Mouse (Mus musculus): Measurements from ENCODE around the gene Spert. TPM values are rescaled to one million over a fixed set of nuclear protein-coding genes. Genes with fewer than 3 reads are reported as not detected.

Gene Spert
- total and polyA plus RNA-seq, 3 experiments: 0.04 TPM; not detected in 2

DNA sequence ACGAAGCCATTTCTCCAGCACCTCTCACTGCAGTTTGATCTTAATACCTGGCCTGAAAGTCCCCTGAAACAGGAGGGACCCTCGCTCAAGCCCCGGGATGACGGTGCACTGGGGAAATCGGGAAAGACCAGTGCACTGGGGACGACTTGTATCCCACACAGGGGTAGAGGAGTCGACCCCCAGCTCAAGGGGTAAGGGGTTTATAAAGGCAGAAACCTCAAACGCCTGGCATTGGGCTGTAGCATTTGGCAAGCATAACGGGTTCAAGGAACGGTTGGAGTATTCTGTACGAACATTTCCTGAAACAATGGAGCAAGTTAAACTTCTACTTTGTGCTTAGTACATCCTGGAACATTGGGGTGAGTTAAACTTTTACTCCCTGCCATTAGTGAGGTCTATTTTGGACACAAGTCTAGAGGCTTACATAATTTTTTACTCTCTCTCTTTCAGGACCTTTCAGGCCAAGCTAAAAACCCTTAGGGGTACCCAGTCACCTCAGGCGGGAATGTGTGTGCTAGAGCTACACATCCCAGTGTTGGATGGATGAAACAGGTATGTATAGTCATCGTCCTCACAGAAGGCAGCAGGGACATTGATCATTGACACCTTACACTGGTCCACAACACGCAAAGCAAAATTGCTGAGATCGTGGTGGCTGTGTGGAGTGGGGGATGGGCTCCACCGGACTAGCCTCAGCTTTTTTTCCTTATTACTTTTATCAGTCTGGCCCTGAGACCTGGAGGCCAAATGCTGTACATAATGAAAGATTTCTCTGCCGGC, 52.5 kb downstream of the Spert start:
- H3K4me1 ChIP-seq (ENCODE audit: control insufficient read depth in 1 of 2, insufficient read depth in 2 of 2, low read length in 2 of 2): peaks cover 12 to 18% of the 10 kb centered on the region in 2 experiments
- no peaks in the 10 kb centered on the region for H3K27me3 ChIP-seq (ENCODE audit: control insufficient read depth in 1 of 2, insufficient read depth in 2 of 2, low read length in 2 of 2)
- TF ChIP-seq ELF1 (IDR thresholded peaks at IDR 0.05; ENCODE audit: low read depth, low read length): no peak
- no peak for TF ChIP-seq MAZ (IDR thresholded peaks at IDR 0.05; ENCODE audit: low read depth, low read length)
- no peak for TF ChIP-seq POLR2AphosphoS5 (IDR thresholded peaks at IDR 0.05; ENCODE audit: borderline replicate concordance, low read depth, low read length)
- TF ChIP-seq SIN3A (IDR thresholded peaks at IDR 0.05; ENCODE audit: low read length): no peak
- H3K4me3 ChIP-seq (ENCODE audit: control insufficient read depth in 1 of 2, insufficient read depth in 1 of 2, low read depth in 2 of 2, low read length in 2 of 2): no peak overlapping the region
- peaks cover 0 to 16% of the 10 kb centered on the region in 2 experiments; a peak in 2 of 4 replicates for H3K36me3 ChIP-seq (ENCODE audit: control insufficient read depth in 1 of 2, insufficient read depth in 2 of 2, low read length in 2 of 2)
- no peak for DNase-seq (ENCODE audit: low read depth, low spot score)
- no peaks in the 10 kb centered on the region for H3K9me3 ChIP-seq (replicated peaks; ENCODE audit: insufficient read depth, low read length)
- H3K79me2 ChIP-seq (ENCODE audit: control insufficient read depth, insufficient read depth, low read length, poor library complexity): no peaks in the 10 kb centered on the region; the same call in 1 of the 2 replicates
- no peak overlapping the region for H3K9ac ChIP-seq (ENCODE audit: control insufficient read depth, low read depth, low read length, poor library complexity, severe bottlenecking)
- no peak overlapping the region for H3K27ac ChIP-seq (ENCODE audit: control insufficient read depth, low read depth, low read length)

DNA sequence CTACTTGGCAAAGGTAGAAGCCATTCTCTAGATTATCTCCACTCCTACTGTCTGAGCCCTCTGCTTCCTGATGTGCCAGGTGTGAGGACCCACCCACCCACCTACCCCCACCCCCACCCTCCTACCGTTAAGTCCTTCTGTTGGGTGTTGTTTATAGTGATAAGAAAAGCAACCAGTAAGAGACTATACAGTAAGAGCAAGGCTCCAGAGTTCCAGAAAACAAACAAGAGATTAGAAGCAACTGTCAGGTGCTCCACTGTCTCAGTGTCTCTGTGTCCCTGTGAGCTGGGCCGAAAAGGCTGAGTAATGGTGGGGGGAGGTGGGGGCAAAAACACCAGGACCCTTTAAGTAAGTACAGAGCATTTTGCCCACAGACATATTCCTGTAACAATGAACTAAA, 53.7 kb downstream of the Spert start:
- H3K9me3 ChIP-seq (replicated peaks; ENCODE audit: insufficient read depth, low read length): no peaks in the 10 kb centered on the region
- H3K36me3 ChIP-seq (ENCODE audit: control insufficient read depth in 1 of 2, insufficient read depth in 2 of 2, low read length in 2 of 2): peaks cover 0 to 16% of the 10 kb centered on the region in 2 experiments; a peak in 2 of 4 replicates
- H3K27me3 ChIP-seq (ENCODE audit: control insufficient read depth in 1 of 2, insufficient read depth in 2 of 2, low read length in 2 of 2): no peaks in the 10 kb centered on the region
- peak; percentile 33 for DNase-seq (ENCODE audit: low read depth, low spot score)
- H3K4me3 ChIP-seq (ENCODE audit: control insufficient read depth in 1 of 2, insufficient read depth in 1 of 2, low read depth in 2 of 2, low read length in 2 of 2): peak overlapping the region in 1 of 2 experiments; percentile 35; a peak in 1 of 4 replicates
- H3K79me2 ChIP-seq (ENCODE audit: control insufficient read depth, insufficient read depth, low read length, poor library complexity): no peaks in the 10 kb centered on the region; the same call in 1 of the 2 replicates
- peaks cover 12 to 18% of the 10 kb centered on the region in 2 experiments for H3K4me1 ChIP-seq (ENCODE audit: control insufficient read depth in 1 of 2, insufficient read depth in 2 of 2, low read length in 2 of 2)
- no peak overlapping the region for H3K9ac ChIP-seq (ENCODE audit: control insufficient read depth, low read depth, low read length, poor library complexity, severe bottlenecking)
- H3K27ac ChIP-seq (ENCODE audit: control insufficient read depth, low read depth, low read length): peak overlapping the region; percentile 47
- TF ChIP-seq ELF1 (IDR thresholded peaks at IDR 0.05; ENCODE audit: low read depth, low read length) (no peak), ETS1 (IDR thresholded peaks at IDR 0.05; ENCODE audit: low read depth, low read length) (peak; percentile 32; the same call in 1 of the 2 replicates), USF1 (IDR thresholded peaks at IDR 0.05; ENCODE audit: low read depth, low read length) (peak; percentile 37; the same call in 1 of the 2 replicates), EP300 (IDR thresholded peaks at IDR 0.05; ENCODE audit: low read depth in 1 of 2, low read length in 2 of 2) (peak in 1 of 2 experiments; percentile 70; a peak in 2 of 4 replicates), TCF12 (IDR thresholded peaks at IDR 0.05; ENCODE audit: low read depth, low read length) (peak; percentile 65), MAX (IDR thresholded peaks at IDR 0.05; ENCODE audit: low read length) (no peak), MYB (IDR thresholded peaks at IDR 0.05; ENCODE audit: low read depth, low read length) (peak; percentile 71; the same call in 1 of the 2 replicates), GABPA (IDR thresholded peaks at IDR 0.05; ENCODE audit: low read depth, low read length) (peak; percentile 58; the same call in 1 of the 2 replicates), HCFC1 (IDR thresholded peaks at IDR 0.05; ENCODE audit: low read depth, low read length) (0 out of 2 replicates have a peak, but pooled peaks have one; percentile 18), SIN3A (IDR thresholded peaks at IDR 0.05; ENCODE audit: low read length) (peak; percentile 66; the same call in 1 of the 2 replicates), MXI1 (IDR thresholded peaks at IDR 0.05; ENCODE audit: low read depth, low read length) (peak; percentile 28; the same call in 1 of the 2 replicates), POLR2AphosphoS5 (IDR thresholded peaks at IDR 0.05; ENCODE audit: borderline replicate concordance, low read depth, low read length) (no peak)

Other genes with a start within 250 kb of the Spert start
- gene Siah3, start 137.1 kb downstream of the Spert start, total RNA-seq (2012; rRNA removed): 0.04 and 0.07 TPM in 2 replicates
- gene Siah3, start 137.1 kb downstream of the Spert start, polyA plus RNA-seq (2012; ENCODE audit: insufficient read depth in 1 of 2, insufficient read length in 2 of 2, low read depth in 1 of 2, low replicate concordance in 2 of 2, missing spikeins in 1 of 2): under 1 TPM in 1 of 2 experiments, not detected in 1; 0.29 TPM
- gene Erich6b, start 49.1 kb upstream of the Spert start, total RNA-seq (2012; rRNA removed): not detected in 2 replicates
- gene Erich6b, start 49.1 kb upstream of the Spert start, polyA plus RNA-seq (2012; ENCODE audit: insufficient read depth in 1 of 2, insufficient read length in 2 of 2, low read depth in 1 of 2, low replicate concordance in 2 of 2, missing spikeins in 1 of 2): not detected
- gene Cog3, start 161.4 kb upstream of the Spert start, total RNA-seq (2012; rRNA removed): 15.3 and 16.7 TPM in 2 replicates
- gene Cog3, start 161.4 kb upstream of the Spert start, polyA plus RNA-seq (2012; ENCODE audit: insufficient read depth in 1 of 2, insufficient read length in 2 of 2, low read depth in 1 of 2, low replicate concordance in 2 of 2, missing spikeins in 1 of 2): 10 to 100 TPM; 15.3 to 46.1 TPM
- 20.3 and 25.9 TPM in 2 replicates for gene Slc25a30, start 193.9 kb upstream of the Spert start, total RNA-seq (2012; rRNA removed)
- gene Slc25a30, start 193.9 kb upstream of the Spert start, polyA plus RNA-seq (2012; ENCODE audit: insufficient read depth in 1 of 2, insufficient read length in 2 of 2, low read depth in 1 of 2, low replicate concordance in 2 of 2, missing spikeins in 1 of 2): 10 to 100 TPM in 1 of 2 experiments, not detected in 1; 24.0 TPM